Mouse (Mus musculus): ENCODE measurements at regions not wholly inside any gene's neighbourhood (a gene's known extent, or its start where the extent isn't known, plus 50 kb on each side); places are given as distances from the start of the nearest gene placed in this dataset.

DNA sequence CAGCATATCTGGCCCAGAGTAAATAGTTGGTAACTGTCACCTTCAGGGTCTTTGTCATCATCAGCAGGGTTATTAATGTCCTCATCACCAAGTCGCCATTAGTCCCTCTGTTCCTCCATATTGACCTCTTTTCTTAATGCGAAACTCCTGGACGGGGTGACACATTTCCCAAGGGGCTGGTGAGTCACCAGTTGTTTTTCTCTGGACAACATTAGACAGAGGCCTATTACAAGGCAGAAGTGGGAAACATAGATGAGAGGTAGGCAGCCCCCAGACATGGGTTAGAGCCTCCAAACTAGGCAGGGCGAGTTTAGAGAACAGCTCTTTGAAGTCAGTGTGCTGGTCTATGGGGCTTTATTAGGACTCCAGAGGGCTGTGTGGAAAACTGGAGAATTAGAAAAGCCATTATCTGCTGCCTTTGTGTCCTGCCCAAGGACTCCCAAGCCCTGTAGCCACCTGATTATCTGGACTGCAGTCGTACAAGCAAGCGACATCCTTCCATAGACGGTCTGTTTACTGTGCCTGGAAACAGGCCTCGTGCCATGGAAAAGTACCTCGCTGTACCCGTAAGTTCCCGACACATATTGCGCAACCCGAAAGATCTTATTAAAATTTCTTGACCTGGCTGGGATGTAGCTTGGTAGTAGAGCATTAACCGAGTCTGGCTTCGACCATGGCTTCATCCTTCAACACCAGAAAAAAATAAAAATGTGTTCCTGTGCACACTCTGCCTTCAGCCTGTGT lies 136.6 kb upstream of the Mkln1 start:
- TF ChIP-seq POLR2A (IDR thresholded peaks at IDR 0.05; ENCODE audit: control insufficient read depth, low read depth, low read length), result no peak
- no peak for TF ChIP-seq CTCF (IDR thresholded peaks at IDR 0.05; ENCODE audit: control insufficient read depth, insufficient read depth, insufficient replicate concordance, low read depth, low read length)
